Mouse (Mus musculus) small intestine, adult 2 months (tissue): Measurements from ENCODE around the gene Olfr1302. TPM values are rescaled to one million over a fixed set of nuclear protein-coding genes. Genes with fewer than 3 reads are reported as not detected.

ENCODE experiments used
- H3K27ac ChIP-seq: fragments of 200-500 bp; 2 replicates; pipeline ENCODE4 v1.5.1; 2012; ENCODE audit warnings: low read depth, low read length, control low read depth, inconsistent platforms; ENCODE audit not compliant: insufficient read depth
- H3K27me3 ChIP-seq: fragments of 200-500 bp; 2 replicates; pipeline ENCODE4 v1.6.1; 2012; ENCODE audit warnings: mild to moderate bottlenecking, moderate library complexity, low read length, inconsistent platforms; ENCODE audit not compliant: control insufficient read depth, insufficient read depth
- H3K36me3 ChIP-seq: fragments of 200-500 bp; 2 replicates; pipeline ENCODE4 v1.6.1; 2012; ENCODE audit warnings: mild to moderate bottlenecking, low read length, control low read depth, inconsistent platforms; ENCODE audit not compliant: control insufficient read depth, insufficient read depth
- H3K4me1 ChIP-seq: fragments of 200-500 bp; 2 replicates; pipeline ENCODE4 v1.6.1; 2012; ENCODE audit warnings: low read length, inconsistent platforms, mixed read lengths; ENCODE audit not compliant: control insufficient read depth, insufficient read depth, insufficient read length
- H3K4me3 ChIP-seq: fragments of 200-500 bp; 2 replicates; pipeline ENCODE4 v1.5.1; 2012; ENCODE audit warnings: low read depth, mild to moderate bottlenecking, control low read depth, inconsistent platforms, low read length, moderate library complexity
- CTCF ChIP-seq: fragments of 200-500 bp; IDR thresholded peaks from 2 replicates; pipeline ENCODE4 v1.5.1; 2012; ENCODE audit warnings: low read depth, mild to moderate bottlenecking, control low read depth, inconsistent platforms, low read length, moderate library complexity, mixed read lengths; ENCODE audit not compliant: insufficient replicate concordance, insufficient read length; ENCODE audit errors: extremely low read depth
- POLR2A ChIP-seq: fragments of 200-500 bp; IDR thresholded peaks from 2 replicates; pipeline ENCODE4 v1.6.1; 2012; ENCODE audit warnings: low read depth, mild to moderate bottlenecking, control low read depth, inconsistent platforms, low read length, moderate library complexity
- WGBS: fragments of 180-500 bp; shearing (Covaris S2); methylation state at CpG from one replicate; pipeline ENCODE4 v1.1.7; 2018; 5-methylcytosine and 5-hydroxymethylcytosine counted together
- polyA plus RNA-seq: library from polyadenylated mRNA; depleted of rRNA; stranded (reverse); fragments of >200 nt; gene quantifications from 2 replicates; pipeline ENCODE4 v1.2.3, GENCODE M21; 2012; rRNA removed

Olfr1302 gene
- not detected in 2 replicates for polyA plus RNA-seq

DNA sequence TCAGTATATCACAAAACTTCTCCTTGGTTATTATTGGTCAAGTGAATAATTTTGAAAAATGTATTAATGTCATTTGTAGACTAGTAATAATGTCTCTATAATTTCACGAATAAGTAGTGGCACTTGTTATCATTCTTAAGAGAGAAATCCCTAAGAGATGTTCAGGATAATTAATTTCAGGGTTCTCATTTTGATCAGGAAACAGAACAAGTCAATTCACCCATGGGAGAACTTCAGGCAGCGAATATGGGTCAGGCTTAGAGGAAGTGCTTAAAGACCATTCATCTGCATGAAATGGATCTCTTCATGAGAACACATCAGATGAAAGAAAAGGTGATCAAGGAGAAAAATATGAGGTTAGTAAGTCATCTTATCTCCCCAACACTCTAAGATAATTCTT lies at the start of gene Olfr1302:
TSS of gene Olfr1302 (plus strand) at position 301 of the 400 bp plus-strand sequence.
- WGBS, result 69% methylated on average over 2 of the region's 2 CpGs
- Histone ChIP-seq H3K27me3 (no peaks in the 10 kb centered on the region), H3K4me3 (no peak within 1 kb of the TSS), H3K4me1 (no peaks in the 10 kb centered on the region), H3K27ac (no peak within 1 kb of the TSS), H3K36me3 (no peaks in the 10 kb centered on the region)
- TF ChIP-seq POLR2A, result no peak
- TF ChIP-seq CTCF, result no peak

DNA sequence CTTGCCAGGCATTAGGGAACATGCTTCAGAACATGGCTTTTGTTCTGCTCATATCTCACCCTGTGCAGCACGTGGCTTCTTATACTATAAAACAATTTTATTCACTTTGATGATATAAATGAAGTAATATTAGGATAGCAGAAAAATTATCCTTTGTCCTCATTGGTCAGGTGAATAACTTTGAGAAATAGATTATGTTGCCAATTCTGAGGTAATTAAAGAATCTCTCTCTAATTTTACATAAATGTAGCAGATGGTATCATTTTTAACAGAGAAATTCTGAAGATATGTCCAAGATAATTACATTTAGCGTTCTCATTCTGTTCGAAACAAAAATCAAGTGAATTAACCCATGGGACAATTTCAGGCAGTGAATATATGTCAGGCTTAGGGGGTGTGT lies 26.5 kb upstream of the Olfr1302 start, which contains the start of gene Olfr1301:
TSS of gene Olfr1301 (plus strand) at position 301 of the 400 bp plus-strand sequence.
- no peak within 1 kb of the TSS for H3K27ac ChIP-seq
- no peaks in the 10 kb centered on the region for H3K36me3 ChIP-seq
- H3K4me3 ChIP-seq, result no peak within 1 kb of the TSS
- no peaks in the 10 kb centered on the region for H3K27me3 ChIP-seq
- no peak for TF ChIP-seq CTCF
- TF ChIP-seq POLR2A, result no peak
- WGBS, result 80% methylated on average over 3 of the region's 3 CpGs
- H3K4me1 ChIP-seq, result no peaks in the 10 kb centered on the region

DNA sequence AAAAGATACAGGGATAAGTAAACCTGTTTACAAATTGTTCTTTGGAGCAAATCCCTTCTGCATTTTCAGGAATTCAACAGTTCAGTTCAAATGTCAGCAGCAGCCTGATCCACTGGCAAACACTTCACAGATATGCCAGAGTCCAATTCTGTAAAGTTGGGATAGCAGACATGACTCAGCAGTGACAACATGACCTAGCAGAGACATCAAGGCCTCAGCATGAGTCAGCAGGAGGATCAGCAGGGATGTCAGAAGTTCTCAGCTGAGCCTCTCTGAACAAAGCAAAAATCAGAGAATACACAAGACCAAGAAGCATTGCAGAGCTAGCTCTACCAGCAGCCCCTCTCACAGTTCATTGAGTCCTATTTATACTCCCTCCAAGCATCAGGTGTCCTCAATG lies 35.7 kb downstream of the Olfr1302 start:
- Histone ChIP-seq H3K27ac (no peak overlapping the region), H3K36me3 (no peaks in the 10 kb centered on the region), H3K27me3 (no peaks in the 10 kb centered on the region), H3K4me1 (no peaks in the 10 kb centered on the region), H3K4me3 (no peak overlapping the region)
- no peak for TF ChIP-seq CTCF
- TF ChIP-seq POLR2A, result no peak

DNA sequence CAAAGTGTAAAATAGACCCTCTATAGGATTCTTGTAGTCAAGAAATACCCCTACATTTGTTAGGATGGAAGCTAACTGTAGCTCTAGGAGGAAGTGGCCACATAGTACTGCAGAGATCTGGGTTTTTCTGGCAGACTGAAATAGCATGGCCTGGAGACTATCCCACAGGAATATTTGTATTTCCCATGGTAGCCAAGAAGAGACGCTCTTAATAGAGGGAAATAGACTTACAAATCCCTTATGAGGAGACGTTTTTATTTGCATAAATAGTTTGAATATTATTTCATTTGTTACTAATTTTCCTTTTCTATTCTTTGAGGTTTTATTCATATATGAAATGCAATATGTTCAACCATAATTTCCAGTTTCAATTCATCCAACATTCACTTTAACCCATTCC lies 43.0 kb downstream of the Olfr1302 start, which contains the start of gene Olfr1303:
TSS of gene Olfr1303 (minus strand) at position 101 of the 400 bp plus-strand sequence.
- Histone ChIP-seq H3K27ac (no peak within 1 kb of the TSS), H3K4me3 (no peak within 1 kb of the TSS), H3K36me3 (no peaks in the 10 kb centered on the region), H3K4me1 (no peaks in the 10 kb centered on the region), H3K27me3 (no peaks in the 10 kb centered on the region)
- TF ChIP-seq CTCF (no peak), POLR2A (no peak)
- WGBS, result 82% methylated on average over 2 of the region's 2 CpGs

Other genes starting within 250 kb of the Olfr1302 start
- gene Olfr1294, start 237.1 kb upstream of the Olfr1302 start, polyA plus RNA-seq, result not detected in 2 replicates
- gene Olfr1295, start 207.7 kb upstream of the Olfr1302 start, polyA plus RNA-seq, result not detected in 2 replicates
- not detected in 2 replicates for gene Olfr1297, start 150.9 kb upstream of the Olfr1302 start, polyA plus RNA-seq
- gene Olfr1298, start 128.2 kb upstream of the Olfr1302 start, polyA plus RNA-seq, result not detected in 2 replicates
- not detected in 2 replicates for gene Olfr1299, start 116.0 kb upstream of the Olfr1302 start, polyA plus RNA-seq
- not detected in 2 replicates for gene Olfr1301, start 26.4 kb upstream of the Olfr1302 start, polyA plus RNA-seq
- not detected in 2 replicates for gene Olfr1303, start 42.9 kb downstream of the Olfr1302 start, polyA plus RNA-seq
- gene Olfr1305, start 99.7 kb downstream of the Olfr1302 start, polyA plus RNA-seq, result not detected in 2 replicates
- not detected in 2 replicates for gene Olfr1306, start 138.8 kb downstream of the Olfr1302 start, polyA plus RNA-seq
- not detected in 2 replicates for gene Olfr1307, start 172.0 kb downstream of the Olfr1302 start, polyA plus RNA-seq
- not detected in 2 replicates for gene Olfr1308, start 187.5 kb downstream of the Olfr1302 start, polyA plus RNA-seq
- gene Olfr1309, start 212.9 kb downstream of the Olfr1302 start, polyA plus RNA-seq, result not detected in 2 replicates
- gene Olfr1310, start 235.3 kb downstream of the Olfr1302 start, polyA plus RNA-seq, result not detected in 2 replicates
- gene Olfr1311, start 247.0 kb downstream of the Olfr1302 start, polyA plus RNA-seq, result not detected in 2 replicates